Mouse (Mus musculus) kidney, adult 11 months (tissue): ENCODE measurements at regions not wholly inside any gene's neighbourhood (a gene's known extent, or its start where the extent isn't known, plus 50 kb on each side); places are given as distances from the start of the nearest gene placed in this dataset.

Experiments
- DNase-seq: peaks from one replicate; pipeline ENCODE4 v3.0.0; 2022

DNA sequence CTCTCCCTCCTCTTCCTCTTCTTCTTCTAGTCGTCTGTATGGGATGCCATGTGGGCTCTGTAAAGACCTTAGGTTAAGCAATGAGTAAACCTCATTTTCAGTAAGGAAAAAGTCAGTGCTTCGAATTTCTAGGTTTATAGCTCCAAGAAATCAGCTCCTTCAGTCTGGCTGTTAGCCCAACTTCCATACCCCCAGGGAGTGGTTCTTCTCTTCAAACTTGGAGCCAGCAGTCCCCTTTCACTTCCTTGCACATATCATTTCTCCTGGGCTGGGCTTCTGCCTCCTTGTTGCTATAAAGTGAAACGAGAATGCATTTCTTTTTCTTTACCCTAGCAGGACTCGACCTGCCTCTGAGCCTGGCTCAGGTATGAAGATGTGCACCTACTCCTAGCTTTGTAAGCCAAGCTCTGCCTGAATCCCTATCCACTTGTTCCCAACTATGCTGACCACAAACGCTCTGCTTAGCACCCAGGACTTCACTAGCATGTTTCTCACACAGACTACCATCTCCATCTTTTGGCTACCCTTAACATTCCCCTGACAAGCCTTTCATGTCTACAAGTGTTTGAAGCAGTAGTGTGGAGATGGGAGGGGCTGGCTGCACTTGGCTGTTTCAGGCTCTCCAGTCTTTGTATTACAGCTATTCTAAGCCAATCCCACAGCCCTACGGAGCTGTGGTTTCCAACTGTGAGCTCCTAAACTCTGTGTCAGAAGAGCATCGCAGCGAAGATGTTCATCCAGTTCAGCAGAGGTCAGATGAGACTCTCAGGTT, 243.8 kb upstream of the Tprg start:
- no peak for DNase-seq

DNA sequence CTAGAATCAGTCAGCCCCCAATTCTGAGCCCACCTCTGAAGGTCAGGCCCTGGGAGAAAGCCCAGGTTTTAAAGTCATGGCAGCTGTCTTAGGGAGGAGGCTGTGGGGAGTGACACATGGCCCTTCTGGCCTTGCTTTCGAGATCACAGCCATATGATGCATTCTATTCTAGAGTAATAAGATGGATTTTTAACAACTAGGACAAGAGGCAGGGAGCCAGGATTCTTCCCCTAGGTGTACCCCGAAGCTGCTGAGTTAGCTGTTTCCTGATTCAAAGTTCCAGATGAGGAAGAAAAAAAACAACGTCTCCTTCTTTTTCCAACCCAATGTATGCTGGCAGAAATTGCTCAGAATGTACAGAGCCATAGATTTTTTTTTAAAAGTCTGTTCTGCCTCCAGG, 242.0 kb upstream of the Tprg start:
- DNase-seq: no peak

GRCm38 (mm10) chr16:25047726-25048125, 238.9 kb upstream of the Tprg start:
- DNase-seq: no peak

DNA sequence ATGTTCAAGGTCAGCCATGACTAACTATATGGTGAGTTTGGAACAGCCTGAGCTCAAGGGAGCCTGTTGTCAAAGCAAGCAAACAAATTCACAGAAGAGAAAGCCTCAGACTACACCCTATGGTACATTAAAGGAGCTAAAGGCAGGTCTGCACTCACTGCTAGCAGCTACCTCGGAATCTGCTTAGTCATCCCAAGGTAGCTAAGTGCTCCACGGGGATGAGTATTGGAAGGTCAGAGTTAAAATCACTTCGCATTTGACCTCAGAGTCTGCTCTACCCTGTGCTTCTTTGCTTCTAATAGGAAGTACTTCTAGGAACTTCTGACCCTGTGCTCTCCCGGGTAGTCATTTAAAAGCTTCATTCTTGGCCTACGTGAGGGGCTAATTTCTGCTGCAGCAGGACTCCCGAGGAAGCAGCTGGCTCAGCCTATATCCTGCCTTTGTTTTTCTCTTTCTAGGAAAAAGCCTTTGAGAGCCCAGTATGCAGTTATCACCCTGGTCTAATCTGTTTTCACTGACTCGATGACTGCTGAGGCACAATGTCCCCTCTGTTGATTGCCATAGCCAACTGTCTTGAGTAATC, 236.6 kb upstream of the Tprg start:
- DNase-seq: no peak

DNA sequence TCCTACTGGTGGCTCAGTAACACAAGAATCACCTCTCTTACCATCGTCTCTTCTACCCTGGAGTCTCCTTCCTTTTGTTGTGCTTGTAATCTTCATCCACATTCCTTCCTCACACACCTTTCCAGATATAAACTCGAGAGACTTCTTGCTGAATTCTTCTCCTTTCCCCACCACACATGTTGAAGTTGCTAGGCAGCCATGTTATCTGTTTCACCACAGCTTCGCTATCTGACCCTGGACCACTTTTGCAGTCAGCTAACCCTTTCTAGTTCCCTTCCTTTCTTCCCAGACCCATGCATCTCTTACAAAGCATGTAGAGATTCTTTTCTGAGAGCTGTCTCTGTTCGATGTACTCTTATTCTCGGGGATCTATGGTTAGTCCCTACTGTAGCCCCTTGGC, 235.6 kb upstream of the Tprg start:
- DNase-seq: no peak

DNA sequence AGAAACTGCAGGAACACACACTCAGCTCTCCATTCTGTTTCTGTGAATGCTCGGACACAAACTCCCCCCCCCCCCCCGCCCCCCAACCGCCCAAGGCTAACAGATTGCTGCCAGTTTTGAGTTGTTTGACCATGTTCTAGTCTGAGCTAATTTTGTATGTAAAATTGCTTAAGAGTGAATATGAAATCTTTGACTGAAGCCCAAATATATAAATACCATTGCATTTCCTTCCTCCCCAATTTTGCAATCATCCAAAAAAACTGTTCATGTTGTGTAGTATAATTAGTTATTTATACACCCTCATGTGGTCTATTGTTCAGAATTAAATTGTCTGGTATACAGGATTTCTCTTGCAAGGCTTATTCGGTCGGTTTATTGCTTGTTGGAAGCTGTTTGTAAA, 234.2 kb upstream of the Tprg start:
- DNase-seq: no peak

DNA sequence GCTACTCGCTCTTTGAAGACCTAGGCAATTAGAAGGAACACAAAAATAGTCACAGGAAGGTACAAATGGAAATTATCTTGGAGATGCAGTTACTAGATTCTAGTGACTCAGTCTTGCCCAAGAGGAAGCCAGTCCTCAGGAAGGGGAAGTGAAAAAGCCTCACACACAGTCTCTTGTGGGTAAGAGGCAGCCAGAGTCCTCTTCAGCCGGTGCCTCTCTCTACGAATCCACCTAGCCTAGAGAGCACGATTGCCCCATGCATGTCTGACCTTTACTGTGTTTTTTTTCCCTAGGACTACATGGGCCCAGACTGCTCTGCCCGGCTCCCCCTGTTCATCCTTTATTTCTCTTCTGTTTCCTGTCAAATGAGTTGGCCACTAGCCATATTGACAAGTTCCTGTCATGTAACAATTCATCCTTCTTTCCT, 233.7 kb upstream of the Tprg start:
- DNase-seq: no peak

DNA sequence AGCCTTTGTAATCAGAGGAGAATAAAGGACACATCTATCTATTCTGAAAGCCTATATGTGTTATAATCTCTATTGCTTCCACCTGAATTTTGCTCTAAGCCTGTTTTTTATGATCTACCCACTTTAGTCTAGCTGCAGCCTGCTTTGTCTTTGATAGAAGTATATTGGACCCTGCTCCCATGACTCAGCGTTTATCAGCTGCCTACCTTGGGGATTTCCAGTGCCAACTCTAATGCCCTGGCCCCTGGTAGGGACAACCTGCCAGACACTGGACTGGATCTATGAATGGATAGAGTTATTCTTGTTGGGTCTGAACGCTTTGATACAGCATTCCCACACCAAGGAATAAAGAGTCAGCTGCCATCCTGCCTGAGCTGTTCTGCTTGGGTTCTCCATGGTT, 232.3 kb upstream of the Tprg start:
- DNase-seq: no peak

DNA sequence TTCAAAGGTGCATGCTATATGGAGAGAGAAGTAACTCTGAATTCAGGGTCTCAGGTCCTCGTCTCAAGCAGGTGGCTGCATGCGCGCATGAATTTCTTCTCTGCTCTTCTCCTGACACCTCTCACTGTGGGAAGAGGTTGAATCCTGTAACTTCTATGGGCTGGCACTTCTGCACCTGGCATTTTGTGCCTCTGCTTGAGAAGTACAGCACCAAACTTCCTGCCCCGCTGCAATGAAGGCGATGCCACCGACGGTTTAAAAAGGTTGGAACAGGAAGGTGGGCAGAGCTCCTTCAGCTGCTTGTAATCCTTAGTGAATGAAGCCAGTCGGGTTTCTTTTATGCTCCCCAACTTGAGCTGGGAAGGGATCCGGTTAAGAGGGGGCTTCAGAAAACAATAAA, 231.2 kb upstream of the Tprg start:
- DNase-seq: no peak

GRCm38 (mm10) chr16:25058051-25058747, 228.4 kb upstream of the Tprg start:
- no peak for DNase-seq

GRCm38 (mm10) chr16:25058812-25059501, 227.7 kb upstream of the Tprg start:
- DNase-seq: peak; percentile 99

DNA sequence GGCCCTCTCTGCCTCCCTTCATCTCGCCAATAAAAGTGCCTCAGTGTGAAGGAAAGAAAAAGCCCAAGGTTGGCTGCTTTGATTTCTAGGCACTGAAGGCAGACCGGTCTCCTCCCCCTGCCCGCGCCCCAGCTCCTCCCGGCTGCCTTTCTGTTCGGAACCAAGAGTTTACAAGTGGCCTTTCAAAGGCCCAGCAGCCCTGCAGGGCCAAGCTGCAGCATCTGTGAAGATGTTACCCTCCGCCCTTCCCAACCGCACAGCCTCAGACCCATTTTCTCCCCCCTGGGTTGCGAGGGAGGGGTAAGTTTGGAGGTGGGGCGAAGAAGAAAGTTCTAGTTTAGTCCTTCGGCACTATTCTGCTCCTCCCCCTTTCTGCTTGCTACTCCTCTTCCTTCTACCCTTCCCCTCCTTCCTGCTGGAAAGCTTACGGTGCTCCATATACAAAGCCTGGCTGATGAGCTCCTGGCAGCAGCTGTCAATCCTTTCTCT, 227.1 kb upstream of the Tprg start:
- no peak for DNase-seq

- DNase-seq: no peak
Observed at GRCm38 (mm10) chr16:25060266-25060665, 226.4 kb upstream of the Tprg start.

DNA sequence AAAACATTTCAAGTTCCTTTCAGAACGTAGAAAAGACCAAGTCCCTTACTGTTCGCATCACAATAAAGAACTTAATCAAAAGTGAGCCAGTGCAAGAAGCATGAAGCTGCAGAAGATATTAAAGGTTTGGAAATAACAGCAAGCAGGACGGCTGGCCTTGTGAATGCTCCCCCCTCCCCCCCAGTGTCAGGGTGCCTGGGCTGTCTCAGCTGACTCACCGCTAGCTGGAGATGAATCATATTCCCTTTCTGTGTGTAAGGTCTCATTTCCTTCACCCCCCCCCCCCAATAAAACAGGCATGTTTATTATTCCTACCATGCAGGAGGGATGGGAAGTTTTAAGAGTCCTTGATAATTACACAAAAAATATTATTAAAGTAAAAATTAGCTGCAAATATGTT, 225.0 kb upstream of the Tprg start:
- DNase-seq: no peak

DNA sequence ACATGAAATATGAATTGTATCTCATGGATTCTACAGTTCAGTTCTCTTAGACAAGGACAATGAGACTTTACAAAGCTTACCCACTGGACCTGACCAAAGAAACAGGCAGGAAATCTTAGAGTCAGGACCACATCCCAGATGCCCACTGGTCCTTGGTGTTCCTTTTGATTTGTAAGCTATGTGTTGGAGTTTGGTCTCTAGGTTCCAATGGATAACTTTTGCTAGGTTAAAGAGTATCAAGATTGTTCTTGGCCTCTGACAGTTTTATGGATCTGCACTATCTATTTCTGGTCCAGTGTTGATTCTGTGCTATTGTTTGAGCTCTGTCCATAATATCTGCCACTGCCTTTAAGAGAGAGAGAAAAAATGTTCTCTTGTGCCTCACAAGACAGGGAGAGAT, 222.6 kb upstream of the Tprg start:
- no peak for DNase-seq

DNA sequence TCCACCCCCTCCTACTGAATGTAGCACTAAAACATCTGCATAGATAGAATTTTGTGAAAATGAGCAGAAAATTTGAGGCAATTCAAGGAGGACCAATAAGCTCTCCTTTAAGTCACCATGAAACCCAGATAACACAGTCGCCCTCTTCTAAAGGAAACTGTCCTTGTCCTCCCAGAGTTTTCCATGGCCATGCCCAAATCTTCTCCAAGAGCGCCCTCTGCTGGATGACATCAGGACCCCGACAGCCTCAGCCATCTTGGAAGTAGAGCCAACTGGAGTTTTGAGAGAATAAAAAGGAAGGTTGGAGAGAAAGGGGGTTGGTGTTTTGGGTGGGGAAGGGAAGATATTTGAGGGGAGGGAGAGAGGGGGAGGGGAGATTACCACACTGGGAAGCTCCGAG, 222.1 kb upstream of the Tprg start:
- DNase-seq: peak; percentile 73

GRCm38 (mm10) chr16:25066822-25067221, 219.8 kb upstream of the Tprg start:
- no peak for DNase-seq

GRCm38 (mm10) chr16:25067276-25068249, 219.1 kb upstream of the Tprg start:
- peak; percentile 44 for DNase-seq

DNA sequence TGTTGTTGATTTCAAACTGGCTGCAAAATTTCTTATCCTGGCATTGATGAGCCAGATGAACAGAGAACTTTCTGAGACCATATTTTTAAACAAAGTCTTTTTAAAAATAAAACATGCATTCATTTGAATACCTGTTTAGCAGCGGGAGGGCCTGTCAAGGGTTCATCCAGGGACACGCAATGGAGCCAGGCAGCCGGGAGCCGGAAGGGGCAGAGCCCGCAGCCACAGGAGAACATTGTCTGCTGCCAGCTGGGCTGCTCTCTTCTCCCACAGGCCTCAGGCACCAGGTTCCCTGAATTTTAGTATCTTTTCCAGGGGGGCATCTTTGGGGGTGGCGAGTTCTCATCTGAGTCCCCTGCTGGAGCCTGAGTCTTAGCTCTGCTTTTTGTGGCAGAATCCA, 205.8 kb upstream of the Tprg start:
- DNase-seq: no peak

DNA sequence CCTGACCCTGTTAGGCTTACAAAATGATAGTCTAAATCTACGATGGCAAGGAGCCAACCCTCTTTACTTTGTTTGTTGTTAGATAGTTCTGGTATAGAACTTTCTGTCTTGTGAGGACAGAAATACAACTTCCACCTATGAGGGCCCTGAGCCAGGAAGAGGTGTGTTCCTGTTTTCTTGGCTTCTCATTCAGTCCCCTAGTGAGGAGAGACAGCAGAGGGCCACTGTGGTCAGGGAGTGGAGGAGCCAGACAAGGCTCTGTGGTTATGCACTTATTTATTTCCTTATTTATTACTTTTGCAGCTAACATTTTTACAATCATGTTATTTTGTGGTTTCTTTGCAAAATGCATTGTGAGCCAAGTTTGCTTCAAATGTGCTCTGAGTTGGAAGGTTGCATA, 202.9 kb upstream of the Tprg start:
- no peak for DNase-seq

DNA sequence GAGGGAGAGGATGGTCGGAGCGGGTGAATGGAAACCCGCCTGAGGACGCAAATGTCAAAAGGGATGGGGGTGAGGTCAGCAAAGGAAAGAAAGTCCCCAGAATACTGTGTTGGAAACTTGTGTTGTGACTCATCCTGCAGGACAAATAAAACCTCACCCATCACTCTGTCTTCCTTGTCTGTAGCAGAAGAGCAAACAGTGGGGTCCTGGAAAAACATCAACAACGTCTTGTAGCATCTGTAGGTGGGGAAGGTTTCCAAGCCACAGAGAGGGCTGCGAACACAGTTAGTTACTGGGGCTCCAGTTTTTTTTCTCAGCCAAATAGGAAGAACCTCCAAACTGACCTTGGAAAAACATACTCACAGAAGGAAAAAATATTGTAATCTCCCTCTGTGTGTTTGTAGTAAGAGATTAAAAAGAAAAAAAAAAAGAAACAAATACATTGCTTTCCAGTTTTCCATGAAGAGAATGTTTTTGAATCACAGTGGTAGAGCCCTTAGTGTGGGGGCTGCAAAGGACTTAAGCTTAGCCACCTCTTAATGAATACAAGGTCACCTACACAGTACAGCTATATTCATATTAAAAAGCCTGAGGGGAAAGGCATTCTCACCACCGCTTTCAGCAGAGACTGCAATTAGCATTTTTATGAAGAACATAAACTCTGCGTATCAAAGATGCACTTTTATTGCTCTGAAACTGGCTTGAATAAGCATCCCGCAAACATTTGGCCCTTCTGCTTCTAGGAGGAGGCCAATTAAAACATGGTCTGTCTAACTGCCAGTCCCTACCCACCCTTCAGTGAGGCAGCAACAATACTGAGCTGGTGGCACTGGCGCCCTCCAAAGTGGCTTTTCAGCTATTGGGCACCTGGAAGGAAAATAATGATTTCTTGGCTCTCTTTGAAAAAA, 198.6 kb upstream of the Tprg start:
- no peak for DNase-seq
